Mouse (Mus musculus): Measurements from ENCODE around the gene Msh2.

GRCm38 (mm10) chr17:87737144-87737543 is 65.0 kb downstream of the Msh2 start:
- TF ChIP-seq POLR2A (IDR thresholded peaks at IDR 0.05; ENCODE audit: control insufficient read depth, extremely low read depth, insufficient read depth, low read length, poor library complexity) (no peak), CTCF (IDR thresholded peaks at IDR 0.05; ENCODE audit: borderline replicate concordance, control insufficient read depth, extremely low read depth, insufficient read depth, low read length, poor library complexity) (no peak)

Measured in thymus, adult 2 months (tissue).